ENCODE assay signal across 24 mouse cellular contexts in genomic region chr6:61939236-61939635, GRCm38 (mm10).
"Had no signal": no experiment of that assay in that cellular context is flagged by ENCODE, and none has a peak within 500 bp of the region (broad histone marks: within the 10 kb centered on the region; RNA-seq: fewer than 3 reads in every experiment).

No protein-coding gene starts in this region.

- ATAC-seq: liver, embryonic 12.5 days; midbrain, embryonic 13.5 days had no signal

- DNase-seq: kidney, adult 9 months; kidney, postnatal 14 days; layer of hippocampus, adult 9-11 months; liver; lung, adult 18-20 months; lung, postnatal 10 days; lung, postnatal 36 days; right cerebral cortex, adult 18-20 months; right cerebral cortex, postnatal 25 days; spleen, adult 18-20 months; thymus, adult 18-20 months; thymus, postnatal 36 days had no signal

- H3K4me3 ChIP-seq: layer of hippocampus, adult 2 months; limb, embryonic 10.5 days; limb, embryonic 13.5 days; liver, embryonic 12.5 days; liver, embryonic 15.5 days; lung, embryonic 15.5 days; megakaryocyte, embryonic 14.5 days; midbrain, embryonic 10.5 days; midbrain, embryonic 13.5 days; neural tube, embryonic 12.5 days; neural tube, embryonic 15.5 days; stomach, embryonic 15.5 days had no signal

- H3K27ac ChIP-seq: layer of hippocampus, adult 2 months; limb, embryonic 10.5 days; limb, embryonic 13.5 days; liver, embryonic 12.5 days; liver, embryonic 15.5 days; lung, embryonic 15.5 days; midbrain, embryonic 10.5 days; midbrain, embryonic 13.5 days; neural tube, embryonic 12.5 days; neural tube, embryonic 15.5 days; stomach, embryonic 15.5 days had no signal

- H3K4me1 ChIP-seq: limb, embryonic 10.5 days; limb, embryonic 13.5 days; liver, embryonic 12.5 days; liver, embryonic 15.5 days; lung, embryonic 15.5 days; megakaryocyte, embryonic 14.5 days; midbrain, embryonic 10.5 days; midbrain, embryonic 13.5 days; neural tube, embryonic 12.5 days; neural tube, embryonic 15.5 days; stomach, embryonic 15.5 days had no signal
